Mouse (Mus musculus) limb, embryonic 13.5 days (tissue): ENCODE results near the gene Nrxn2. TPM values are rescaled to one million over a fixed set of nuclear protein-coding genes. Genes with fewer than 3 reads are reported as not detected.
A peak's percentile ranks its signal among the peaks of the same experiment; 100 is the strongest.

ENCODE experiments used
- ATAC-seq: fragments of 200-750 bp; cut with Nextera tagmentation; 2 replicates; pipeline ENCODE4 v1.8.0; 2017; ENCODE audit warnings: low read depth, moderate number of reproducible peaks, moderate TSS enrichment; ENCODE audit not compliant: low FRiP score
- H3K27ac ChIP-seq: fragments of 300-500 bp; sonication (generic); 2 replicates; pipeline ENCODE4 v1.5.1; 2015; ENCODE audit warnings: inconsistent platforms, mild to moderate bottlenecking, moderate library complexity
- H3K27me3 ChIP-seq: fragments of 300-500 bp; sonication (generic); 2 replicates; pipeline ENCODE4 v1.6.1; 2015; ENCODE audit warnings: mild to moderate bottlenecking, inconsistent platforms
- H3K36me3 ChIP-seq: fragments of 300-500 bp; sonication (generic); 2 replicates; pipeline ENCODE4 v1.6.1; 2015; ENCODE audit warnings: inconsistent platforms, mild to moderate bottlenecking, moderate library complexity
- H3K4me1 ChIP-seq: fragments of 300-500 bp; sonication (generic); 2 replicates; pipeline ENCODE4 v1.6.1; 2015; ENCODE audit warnings: inconsistent platforms
- H3K4me2 ChIP-seq: fragments of 300-500 bp; sonication (generic); replicated peaks from 2 replicates; pipeline ENCODE4 v1.6.1; 2015; ENCODE audit warnings: inconsistent platforms, mild to moderate bottlenecking, moderate library complexity
- H3K4me3 ChIP-seq: fragments of 300-500 bp; sonication (generic); 2 replicates; pipeline ENCODE4 v1.5.1; 2015; ENCODE audit warnings: moderate library complexity, mild to moderate bottlenecking, inconsistent platforms
- H3K9ac ChIP-seq: fragments of 300-500 bp; sonication (generic); 2 replicates; pipeline ENCODE4 v1.6.1; 2015; ENCODE audit warnings: mild to moderate bottlenecking, inconsistent platforms
- H3K9me3 ChIP-seq: fragments of 300-500 bp; sonication (generic); 2 replicates; pipeline ENCODE4 v1.6.1; 2016; ENCODE audit warnings: inconsistent platforms
- WGBS: fragments of 180-500 bp; shearing (Covaris S2); methylation state at CpG from one replicate; pipeline ENCODE4 v1.1.7; 2015; 5-methylcytosine and 5-hydroxymethylcytosine counted together
- polyA plus RNA-seq: library from polyadenylated mRNA; unstranded; fragments of >200 nt; fragmentation: Nextera tagmentation; extraction: Ambion mirVana; gene quantifications from 2 replicates; pipeline ENCODE4 v1.2.1, GENCODE M21; 2015

Gene Nrxn2
- polyA plus RNA-seq, 1 experiment from 2014 or later, result 1.6 TPM

- Histone ChIP-seq H3K27ac (no peak overlapping the region), H3K9ac (no peak overlapping the region), H3K4me2 (no peak overlapping the region), H3K4me1 (peaks cover 6% of the 10 kb centered on the region), H3K9me3 (no peaks in the 10 kb centered on the region), H3K36me3 (no peaks in the 10 kb centered on the region), H3K4me3 (no peak overlapping the region), H3K27me3 (peaks cover 85% of the 10 kb centered on the region)
- WGBS, result 75% methylated on average over 7 of the region's 7 CpGs
- ATAC-seq, result no peak
Observed at GRCm38 (mm10) chr19:6493219-6493618, 74.7 kb downstream of the Nrxn2 start.

- ATAC-seq, result no peak
Observed at GRCm38 (mm10) chr19:6494032-6494431, 75.5 kb downstream of the Nrxn2 start.

DNA sequence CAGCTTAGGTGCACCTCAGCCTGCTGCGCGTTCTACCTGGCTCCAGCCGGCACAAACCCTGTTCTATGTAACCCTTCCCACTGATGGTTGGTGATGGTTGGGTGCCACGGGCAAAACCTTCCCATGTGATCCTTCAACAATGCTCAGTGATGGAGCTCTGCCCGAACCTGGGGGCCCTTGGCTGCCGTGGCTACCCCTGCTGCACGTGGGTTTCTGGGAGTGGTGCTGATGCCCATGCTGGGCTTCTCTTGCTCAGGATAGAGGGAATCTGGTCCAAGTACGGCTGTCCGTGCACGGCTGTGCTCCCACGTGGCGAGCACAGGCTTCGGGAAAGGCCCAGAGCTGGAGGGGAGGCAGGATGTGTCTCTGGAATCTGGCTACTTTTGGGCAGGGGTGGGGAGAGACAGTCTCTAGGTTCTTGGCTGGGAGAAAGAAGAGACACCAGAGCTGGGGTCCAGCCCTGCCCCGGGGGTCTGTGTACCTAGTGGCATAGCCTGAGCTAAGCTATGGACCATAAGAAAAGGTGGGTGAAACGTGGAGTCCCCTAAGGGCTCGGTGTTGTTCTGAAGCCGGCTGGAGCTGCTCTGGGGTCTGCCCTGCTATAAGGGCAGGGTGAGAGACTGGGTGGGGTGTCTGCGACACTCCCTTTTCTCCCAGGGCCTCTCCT lies 76.1 kb downstream of the Nrxn2 start:
- WGBS, result 57% methylated on average over 18 of the region's 18 CpGs
- ATAC-seq, result no peak
- no peak overlapping the region for H3K4me3 ChIP-seq
- no peak overlapping the region for H3K9ac ChIP-seq
- no peak overlapping the region for H3K4me2 ChIP-seq
- H3K9me3 ChIP-seq, result no peaks in the 10 kb centered on the region
- peaks cover 97% of the 10 kb centered on the region for H3K27me3 ChIP-seq
- H3K36me3 ChIP-seq, result no peaks in the 10 kb centered on the region
- peaks cover 8% of the 10 kb centered on the region for H3K4me1 ChIP-seq
- H3K27ac ChIP-seq, result no peak overlapping the region

More at GRCm38 (mm10) chr19:6494032-6494431, 75.5 kb downstream of the Nrxn2 start:
- H3K4me2 ChIP-seq, result no peak overlapping the region
- H3K4me1 ChIP-seq, result peaks cover 8% of the 10 kb centered on the region
- peaks cover 91% of the 10 kb centered on the region for H3K27me3 ChIP-seq
- H3K4me3 ChIP-seq, result no peak overlapping the region
- H3K9me3 ChIP-seq, result no peaks in the 10 kb centered on the region
- H3K36me3 ChIP-seq, result no peaks in the 10 kb centered on the region
- no peak overlapping the region for H3K9ac ChIP-seq
- 58% methylated on average over 5 of the region's 7 CpGs for WGBS
- H3K27ac ChIP-seq, result no peak overlapping the region

GRCm38 (mm10) chr19:6495714-6496113 lies 77.2 kb downstream of the Nrxn2 start:
- H3K4me2 ChIP-seq, result no peak overlapping the region
- ATAC-seq, result no peak
- H3K4me1 ChIP-seq, result peaks cover 8% of the 10 kb centered on the region
- H3K9me3 ChIP-seq, result no peaks in the 10 kb centered on the region
- H3K4me3 ChIP-seq, result no peak overlapping the region
- peaks cover 97% of the 10 kb centered on the region for H3K27me3 ChIP-seq
- H3K36me3 ChIP-seq, result no peaks in the 10 kb centered on the region
- WGBS, result 29% methylated on average over 8 of the region's 8 CpGs
- no peak overlapping the region for H3K27ac ChIP-seq
- no peak overlapping the region for H3K9ac ChIP-seq

DNA sequence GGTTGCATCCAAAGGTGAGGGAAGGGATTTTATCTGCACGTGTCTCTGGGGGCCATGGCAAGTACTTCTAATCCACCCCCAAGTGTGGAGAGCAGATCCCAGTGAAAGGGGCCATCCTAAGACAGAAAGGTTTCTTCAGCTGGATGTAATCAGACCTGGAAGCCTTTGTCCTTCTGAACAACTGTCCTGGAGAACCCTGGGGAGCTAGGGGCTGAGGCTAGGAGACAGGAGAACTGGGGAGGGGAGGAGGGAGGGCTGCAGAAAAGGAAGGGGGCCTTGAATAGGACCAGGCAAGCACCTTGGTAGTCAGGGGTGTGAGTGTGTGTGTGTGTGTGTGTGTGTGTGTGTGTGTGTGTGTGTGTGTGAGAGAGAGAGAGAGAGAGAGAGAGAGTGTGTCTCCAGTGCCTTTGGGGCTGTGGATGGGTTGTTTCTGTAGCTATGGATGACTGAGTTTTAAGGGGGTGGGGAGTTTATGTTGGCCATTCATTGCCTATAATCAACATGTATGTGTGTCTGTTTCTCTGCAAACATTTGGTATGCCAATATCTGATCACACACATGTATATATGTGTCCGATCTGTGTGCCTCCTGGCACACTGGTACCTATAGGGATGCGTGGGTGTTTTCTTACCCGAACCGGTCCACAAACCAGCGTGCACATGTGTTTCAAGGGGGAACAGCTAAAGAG lies 78.1 kb downstream of the Nrxn2 start:
- Histone ChIP-seq H3K27ac (no peak overlapping the region), H3K4me2 (peak overlapping the region; percentile 86), H3K4me1 (peaks cover 8% of the 10 kb centered on the region), H3K4me3 (peak overlapping the region; percentile 48), H3K36me3 (no peaks in the 10 kb centered on the region), H3K27me3 (peaks cover 97% of the 10 kb centered on the region), H3K9me3 (no peaks in the 10 kb centered on the region), H3K9ac (no peak overlapping the region)
- no peak for ATAC-seq
- 13% methylated on average over 6 of the region's 6 CpGs for WGBS

DNA sequence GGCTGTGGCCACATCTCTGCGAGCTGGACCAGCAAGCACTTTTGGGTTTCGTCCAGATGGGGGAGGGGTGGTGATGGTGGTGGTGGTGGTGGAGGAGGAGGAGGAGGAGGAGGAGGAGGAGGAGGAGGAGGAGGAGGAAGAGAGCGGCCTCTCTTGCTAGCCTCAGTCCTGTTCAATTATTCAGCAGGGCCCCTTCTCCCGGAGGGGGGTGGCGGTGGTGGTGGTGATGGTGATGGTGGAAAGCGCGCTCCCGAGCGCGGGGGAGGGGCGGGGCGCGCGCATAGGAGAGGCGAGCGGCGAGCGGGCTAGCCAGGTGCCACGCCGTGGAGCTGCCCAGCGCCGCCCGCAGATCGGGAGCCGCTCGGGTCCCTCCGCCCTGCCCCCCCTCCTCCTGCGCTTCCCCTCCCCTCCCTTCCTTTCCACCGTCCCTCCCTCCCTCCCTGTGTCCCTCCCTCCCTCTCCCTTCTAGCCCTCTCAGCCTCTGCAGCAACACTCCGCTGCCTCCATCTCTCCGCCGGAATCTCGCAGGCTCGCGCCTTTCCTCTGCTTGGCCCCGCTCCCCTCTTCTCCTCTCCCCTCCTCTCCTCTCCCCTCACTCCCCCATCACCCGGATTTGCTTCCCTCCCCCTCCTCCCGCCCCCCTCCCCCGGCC lies 78.7 kb downstream of the Nrxn2 start:
- Histone ChIP-seq H3K27me3 (peaks cover 97% of the 10 kb centered on the region), H3K9ac (peak overlapping the region; percentile 65; the same call in 1 of the 2 replicates), H3K27ac (no peak overlapping the region), H3K36me3 (no peaks in the 10 kb centered on the region), H3K4me1 (peaks cover 15% of the 10 kb centered on the region), H3K9me3 (no peaks in the 10 kb centered on the region), H3K4me3 (peak overlapping the region; percentile 48), H3K4me2 (peak overlapping the region; percentile 86)
- ATAC-seq, result peak; percentile 35; the same call in 1 of the 2 replicates
- 0% methylated on average over 9 of the region's 39 CpGs for WGBS

- Histone ChIP-seq H3K9ac (peak overlapping the region; percentile 65), H3K9me3 (no peaks in the 10 kb centered on the region), H3K4me1 (peaks cover 18% of the 10 kb centered on the region), H3K27ac (no peak overlapping the region), H3K4me3 (peak overlapping the region; percentile 48), H3K4me2 (peak overlapping the region; percentile 86), H3K27me3 (peaks cover 97% of the 10 kb centered on the region), H3K36me3 (no peaks in the 10 kb centered on the region)
- ATAC-seq, result no peak
- under 1% methylated on average over 39 of the region's 39 CpGs for WGBS
Observed at GRCm38 (mm10) chr19:6497803-6498202, 79.3 kb downstream of the Nrxn2 start.

- Histone ChIP-seq H3K4me1 (peaks cover 22% of the 10 kb centered on the region), H3K9ac (peak overlapping the region; percentile 65), H3K9me3 (no peaks in the 10 kb centered on the region), H3K27ac (no peak overlapping the region), H3K4me2 (peak overlapping the region; percentile 86), H3K36me3 (no peaks in the 10 kb centered on the region), H3K4me3 (peak overlapping the region; percentile 48), H3K27me3 (peaks cover 97% of the 10 kb centered on the region)
- 5% methylated on average over 28 of the region's 38 CpGs for WGBS
- ATAC-seq, result no peak
Observed at GRCm38 (mm10) chr19:6498350-6499131, 80.0 kb downstream of the Nrxn2 start.

DNA sequence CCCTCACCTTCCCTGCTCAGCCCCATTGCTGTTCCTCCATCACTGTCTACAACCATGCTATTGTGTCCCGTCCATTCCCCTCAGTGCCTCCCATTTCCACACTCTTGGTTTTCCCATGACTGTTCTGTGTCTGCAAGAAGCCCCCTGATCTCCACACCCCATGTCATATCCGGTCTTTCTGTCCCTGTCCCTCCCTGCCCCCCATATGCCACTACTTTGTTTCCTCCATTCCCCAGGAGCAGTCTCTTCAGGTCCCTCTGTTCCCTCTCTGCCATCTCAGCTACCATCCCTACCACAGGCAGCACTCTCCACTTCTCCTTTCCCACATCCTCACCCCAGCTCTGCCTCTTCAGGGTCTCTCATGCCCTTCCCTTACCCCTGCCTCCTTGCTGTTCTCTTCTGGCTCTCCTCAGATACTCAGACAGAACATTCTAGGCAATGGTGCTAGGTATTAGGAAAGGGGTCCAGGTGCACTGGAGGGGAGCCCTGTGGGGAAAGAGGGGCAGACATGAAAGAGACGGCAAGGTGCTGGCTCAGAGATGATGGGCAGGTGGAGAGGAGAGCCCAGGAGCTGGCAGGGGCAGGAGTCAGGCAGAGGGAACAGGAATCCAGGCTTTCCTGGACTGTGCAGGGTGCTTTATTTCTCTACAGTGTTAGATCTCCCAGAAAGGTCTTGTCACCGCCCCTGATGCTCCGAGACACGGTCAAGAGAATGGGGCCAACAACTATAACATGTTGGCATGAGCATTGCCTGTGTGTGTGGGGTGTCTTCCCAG lies 81.5 kb downstream of the Nrxn2 start:
- Histone ChIP-seq H3K4me3 (no peak overlapping the region), H3K36me3 (no peaks in the 10 kb centered on the region), H3K9me3 (no peaks in the 10 kb centered on the region), H3K4me1 (peaks cover 22% of the 10 kb centered on the region), H3K9ac (no peak overlapping the region), H3K4me2 (no peak overlapping the region), H3K27me3 (peaks cover 98% of the 10 kb centered on the region), H3K27ac (no peak overlapping the region)
- no peak for ATAC-seq
- WGBS, result 54% methylated on average over 6 of the region's 6 CpGs

DNA sequence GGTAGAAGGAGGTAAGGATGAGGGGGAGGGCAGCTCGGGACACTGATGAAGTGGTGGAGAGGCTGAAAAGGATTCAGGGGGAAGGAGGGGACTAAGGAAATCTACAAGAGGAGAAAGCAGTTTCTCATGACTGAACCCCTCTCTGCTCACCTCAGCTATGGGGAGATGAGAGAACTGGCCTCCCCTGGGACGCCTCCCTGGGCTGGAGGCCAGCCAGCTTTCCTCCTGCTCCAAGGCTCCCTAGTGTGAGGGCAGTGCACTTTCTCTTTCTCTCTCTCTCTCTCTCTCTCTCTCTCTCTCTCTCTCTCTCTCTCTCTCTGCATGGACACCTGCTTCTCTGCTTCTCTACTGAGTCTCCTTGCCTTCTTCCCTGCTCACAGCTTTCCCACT lies 82.1 kb downstream of the Nrxn2 start:
- ATAC-seq, result no peak
- Histone ChIP-seq H3K4me1 (peaks cover 22% of the 10 kb centered on the region), H3K27ac (no peak overlapping the region), H3K27me3 (peaks cover 98% of the 10 kb centered on the region), H3K4me2 (no peak overlapping the region), H3K9me3 (no peaks in the 10 kb centered on the region), H3K9ac (no peak overlapping the region), H3K36me3 (no peaks in the 10 kb centered on the region), H3K4me3 (no peak overlapping the region)
- 13% methylated on average over 2 of the region's 2 CpGs for WGBS

DNA sequence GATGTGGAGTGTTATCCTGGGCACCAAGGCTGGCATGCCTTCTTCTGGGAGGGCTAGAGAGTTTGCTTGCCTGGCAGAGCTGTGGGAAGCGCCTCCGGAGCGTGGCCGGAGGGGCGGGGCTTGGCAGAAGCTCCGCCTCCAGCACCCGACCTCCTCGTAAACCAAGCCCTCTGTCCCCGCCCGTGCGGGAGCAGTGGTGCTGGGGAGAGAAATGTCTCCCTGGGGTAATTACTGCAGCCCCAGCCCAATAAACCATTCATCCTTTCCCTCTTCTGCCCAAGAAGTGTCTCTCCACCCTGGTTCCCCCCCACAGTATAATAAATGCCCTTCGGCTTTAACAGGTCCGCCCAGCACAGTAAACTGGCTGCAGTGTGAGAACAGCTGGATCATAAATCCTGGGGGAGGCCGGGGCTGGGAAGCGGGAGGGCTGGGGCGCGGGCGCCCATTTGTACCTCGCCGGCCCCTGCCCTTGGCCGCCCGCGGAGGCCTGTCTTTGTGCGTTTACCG lies 83.6 kb downstream of the Nrxn2 start:
- peak overlapping the region; percentile 38 for H3K4me3 ChIP-seq
- no peak for ATAC-seq
- H3K4me2 ChIP-seq, result peak overlapping the region; percentile 72
- peaks cover 99% of the 10 kb centered on the region for H3K27me3 ChIP-seq
- under 1% methylated on average over 25 of the region's 25 CpGs for WGBS
- no peak overlapping the region for H3K27ac ChIP-seq
- H3K9ac ChIP-seq, result no peak overlapping the region
- H3K9me3 ChIP-seq, result no peaks in the 10 kb centered on the region
- peaks cover 22% of the 10 kb centered on the region for H3K4me1 ChIP-seq
- H3K36me3 ChIP-seq, result no peaks in the 10 kb centered on the region
